ENCODE assay signal across 11 mouse cellular contexts in the genomic region with DNA sequence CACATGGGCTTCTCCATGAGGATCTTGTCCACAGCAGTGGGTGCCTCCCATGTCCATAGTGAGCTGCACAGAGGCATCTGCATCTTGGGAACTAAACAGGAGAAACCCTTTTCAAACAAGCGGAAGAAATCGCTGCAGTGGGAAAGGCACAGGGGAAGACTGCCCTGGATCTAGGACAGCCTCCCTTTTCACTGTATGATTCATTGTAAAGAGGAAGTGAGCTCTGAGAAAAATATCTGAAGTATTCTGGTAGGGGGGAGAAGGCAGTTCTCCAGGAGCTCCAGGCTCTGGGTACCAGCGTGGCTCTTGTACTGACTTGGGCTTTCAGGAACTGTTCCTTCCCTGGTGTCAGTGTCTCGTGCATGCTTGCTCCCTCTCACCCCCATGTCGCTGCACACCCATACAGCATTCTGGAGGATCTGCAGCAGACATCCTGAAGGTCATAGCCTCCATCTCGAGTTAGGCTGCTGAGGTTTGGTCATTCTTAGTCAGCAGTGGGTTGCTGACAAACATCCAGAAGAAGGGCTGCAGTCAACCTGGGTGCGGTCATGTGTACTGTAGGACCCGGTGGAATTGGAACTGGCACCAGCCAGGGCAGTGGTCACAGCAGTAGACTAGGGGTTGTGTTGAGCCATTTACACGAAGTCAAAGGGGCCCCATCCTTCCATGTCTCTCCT. TPM values are rescaled to one million over a fixed set of nuclear protein-coding genes. Genes with fewer than 3 reads are reported as not detected.
DNase-seq lines count a peak whose midpoint lies in the region; ATAC-seq and TF ChIP-seq lines count a peak whose summit lies in the region.
"Had no signal": no experiment of that assay in that cellular context is flagged by ENCODE, and none has a peak within 500 bp of the region (broad histone marks: within the 10 kb centered on the region; RNA-seq: fewer than 3 reads in every experiment).

No protein-coding gene starts in this region.

- 0 out of 2 replicates have a peak, but pooled peaks cover 11% of the 10 kb centered on the region for H3K36me3 ChIP-seq in kidney, postnatal 0 days (ENCODE audit: insufficient read depth, low read length)
- H3K36me3 ChIP-seq in megakaryocyte, embryonic 14.5 days (replicated peaks; ENCODE audit: low read length), result peaks cover 64% of the 10 kb centered on the region
- H3K36me3 ChIP-seq in midbrain, embryonic 11.5 days (ENCODE audit: control insufficient read depth, insufficient read depth, low read length), result no peaks in the 10 kb centered on the region
- H3K36me3 ChIP-seq: midbrain, embryonic 15.5 days had no signal

- H3K4me2 ChIP-seq in kidney, postnatal 0 days (ENCODE audit: low read length), result no peak overlapping the region
- H3K4me2 ChIP-seq in midbrain, embryonic 11.5 days, result no peak overlapping the region
- H3K4me2 ChIP-seq: midbrain, embryonic 15.5 days had no signal

- no peak for ATAC-seq in kidney, postnatal 0 days (replicated peaks; ENCODE audit: low FRiP score, low read depth)
- ATAC-seq in midbrain, embryonic 11.5 days (ENCODE audit: low FRiP score), result no peak
- ATAC-seq: midbrain, embryonic 15.5 days had no signal

- TF ChIP-seq CTCF in kidney, postnatal 0 days (IDR thresholded peaks at IDR 0.05; ENCODE audit: low read depth), result no peak

- 57% methylated on average over 9 of the region's 9 CpGs for WGBS in kidney, postnatal 0 days
- 87% methylated on average over 9 of the region's 9 CpGs for WGBS in midbrain, embryonic 11.5 days

- H3K4me3 ChIP-seq in kidney, postnatal 0 days (replicated peaks; ENCODE audit: low read depth, low read length), result no peak overlapping the region
- H3K4me3 ChIP-seq in megakaryocyte, embryonic 14.5 days (replicated peaks), result peak overlapping the region; percentile 2
- H3K4me3 ChIP-seq in midbrain, embryonic 11.5 days (ENCODE audit: low read depth, low read length), result no peak overlapping the region
- H3K4me3 ChIP-seq: forebrain, embryonic 10.5 days; midbrain, embryonic 15.5 days had no signal

- no peaks in the 10 kb centered on the region for H3K9me3 ChIP-seq in kidney, postnatal 0 days (replicated peaks; ENCODE audit: low read length)
- H3K9me3 ChIP-seq in megakaryocyte, embryonic 14.5 days, result no peaks in the 10 kb centered on the region
- H3K9me3 ChIP-seq in midbrain, embryonic 11.5 days (ENCODE audit: control insufficient read depth, low read length), result no peaks in the 10 kb centered on the region
- H3K9me3 ChIP-seq: forebrain, embryonic 10.5 days; midbrain, embryonic 15.5 days had no signal

- DNase-seq in adrenal gland, adult 2 months, result peak; percentile 61
- no peak for DNase-seq in adrenal gland, postnatal 25 days
- DNase-seq in kidney, postnatal 0 days (ENCODE audit: low spot score), result peak; percentile 86
- DNase-seq in kidney, adult 9 months, result no peak
- DNase-seq in Muller cell, postnatal 12 days (ENCODE audit: inconsistent ontology term), result peak; percentile 85
- DNase-seq in midbrain, embryonic 11.5 days (ENCODE audit: low spot score, missing footprints), result no peak
- DNase-seq in urinary bladder, postnatal 36 days (ENCODE audit: low spot score in 2 of 2), result no peak
- DNase-seq: cerebellum, postnatal 25 days had no signal

- no peaks in the 10 kb centered on the region for H3K27me3 ChIP-seq in kidney, postnatal 0 days (ENCODE audit: insufficient read depth, low read length)
- no peaks in the 10 kb centered on the region for H3K27me3 ChIP-seq in megakaryocyte, embryonic 14.5 days (replicated peaks)
- H3K27me3 ChIP-seq in midbrain, embryonic 11.5 days (ENCODE audit: control insufficient read depth, insufficient read depth, low read length), result no peaks in the 10 kb centered on the region
- H3K27me3 ChIP-seq: midbrain, embryonic 15.5 days had no signal

- peak overlapping the region; percentile 71 for H3K27ac ChIP-seq in kidney, postnatal 0 days
- no peak overlapping the region for H3K27ac ChIP-seq in midbrain, embryonic 11.5 days (ENCODE audit: low read depth, low read length)
- H3K27ac ChIP-seq: forebrain, embryonic 10.5 days; midbrain, embryonic 15.5 days had no signal

- peaks cover 14% of the 10 kb centered on the region; the same call in 1 of the 2 replicates for H3K4me1 ChIP-seq in kidney, postnatal 0 days (replicated peaks; ENCODE audit: insufficient read depth, low read length)
- peaks cover 61% of the 10 kb centered on the region for H3K4me1 ChIP-seq in megakaryocyte, embryonic 14.5 days
- H3K4me1 ChIP-seq in midbrain, embryonic 11.5 days (ENCODE audit: control insufficient read depth, insufficient read depth, low read length), result no peaks in the 10 kb centered on the region
- H3K4me1 ChIP-seq: midbrain, embryonic 15.5 days had no signal

- H3K9ac ChIP-seq in kidney, postnatal 0 days (ENCODE audit: low read depth, low read length), result no peak overlapping the region
- no peak overlapping the region for H3K9ac ChIP-seq in midbrain, embryonic 11.5 days (ENCODE audit: low read length)
- H3K9ac ChIP-seq: midbrain, embryonic 15.5 days had no signal

RNA-seq across cellular contexts. Expression of gene Itgav, which starts 20.2 kb away (rescaled TPM):
- total RNA-seq in adrenal gland, adult 2 months (2021), result 100 to 1,000 TPM; 127 to 133 TPM
- polyA plus RNA-seq in adrenal gland, adult 2 months (2012; rRNA removed), result 196 and 209 TPM in 2 replicates
- 107 and 124 TPM in 2 replicates for total RNA-seq in adrenal gland, postnatal 25 days (2021)
- 164 and 165 TPM in 2 replicates for polyA plus RNA-seq in kidney, postnatal 0 days (2015; fragmentation: Nextera tagmentation; extraction: Ambion mirVana)
- 7.1 and 10.6 TPM in 2 replicates for polyA plus RNA-seq in megakaryocyte, embryonic 14.5 days (2012; ENCODE audit: insufficient read depth, low replicate concordance)
- 40.5 and 41.7 TPM in 2 replicates for polyA plus RNA-seq in midbrain, embryonic 11.5 days (2014; fragmentation: Nextera tagmentation; extraction: Ambion mirVana)

Comparison
In these comparisons a context has a peak if more than half of its experiments do, and no peak if none do; other contexts are left out.
1. DNase-seq: peak in adrenal gland, adult 2 months (single experiment), kidney, postnatal 0 days (single experiment) and Muller cell, postnatal 12 days (single experiment); none in adrenal gland, postnatal 25 days (single experiment), kidney, adult 9 months (single experiment), midbrain, embryonic 11.5 days (single experiment) and urinary bladder, postnatal 36 days (0 of 2).